Mouse (Mus musculus) retina, postnatal 7 days (tissue): ENCODE results near the gene Plekhg5.
A peak's percentile ranks its signal among the peaks of the same experiment; 100 is the strongest.
"Not testable (repeated sequence)": the region's sequence is repeated elsewhere in the genome, so short reads cannot be mapped to it uniquely, and the experiment has no call there.

Experiments
- DNase-seq: peaks from one replicate; pipeline ENCODE4 v3.0.0-alpha.2; 2012; ENCODE audit warnings: low read depth, low spot score

Plekhg5 gene

GRCm38 (mm10) chr4:152072121-152072601 is at the start of gene Plekhg5:
Gene Plekhg5, plus strand, starts transcription at chr4:152072498.
- no peak for DNase-seq

DNA sequence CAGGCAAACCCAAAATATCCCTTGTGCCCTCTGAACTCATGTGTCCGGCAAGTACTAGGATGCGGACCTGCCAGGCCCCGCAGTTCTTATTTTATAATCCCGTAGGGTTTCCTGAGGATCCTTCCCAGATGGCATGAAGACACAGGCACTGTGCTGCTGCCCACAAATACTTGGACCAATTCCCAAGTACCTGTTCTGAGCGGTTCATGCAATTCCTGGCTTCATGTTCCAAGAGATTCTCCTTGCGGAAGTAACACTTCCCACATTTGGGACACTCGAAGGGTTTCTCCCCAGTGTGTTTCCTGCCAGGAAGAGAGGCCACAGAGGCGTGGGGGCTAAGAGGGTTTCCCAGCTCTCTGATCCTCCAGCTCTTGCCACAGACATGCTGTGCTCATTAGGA is 49.8 kb upstream of the Plekhg5 start:
- DNase-seq = no peak

DNA sequence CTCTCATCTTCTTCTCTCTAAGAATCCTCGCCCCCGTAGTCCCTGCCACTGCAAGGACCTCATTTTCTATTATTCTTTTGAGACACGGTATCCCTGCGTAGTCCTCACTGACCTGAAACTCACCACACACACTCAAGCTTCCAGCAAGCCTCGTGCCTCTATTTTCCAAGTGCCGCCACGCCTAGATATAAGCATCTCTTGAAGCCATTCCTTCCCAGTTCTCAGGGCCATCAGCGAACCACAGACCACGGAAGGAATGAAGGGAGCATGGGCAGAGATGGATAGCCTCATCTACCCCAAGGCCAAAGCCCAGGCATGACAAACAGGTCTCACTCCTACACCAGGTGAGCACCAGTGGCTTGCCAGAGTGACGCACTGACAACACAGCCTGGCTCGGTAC is 47.8 kb upstream of the Plekhg5 start:
- DNase-seq = no peak

DNA sequence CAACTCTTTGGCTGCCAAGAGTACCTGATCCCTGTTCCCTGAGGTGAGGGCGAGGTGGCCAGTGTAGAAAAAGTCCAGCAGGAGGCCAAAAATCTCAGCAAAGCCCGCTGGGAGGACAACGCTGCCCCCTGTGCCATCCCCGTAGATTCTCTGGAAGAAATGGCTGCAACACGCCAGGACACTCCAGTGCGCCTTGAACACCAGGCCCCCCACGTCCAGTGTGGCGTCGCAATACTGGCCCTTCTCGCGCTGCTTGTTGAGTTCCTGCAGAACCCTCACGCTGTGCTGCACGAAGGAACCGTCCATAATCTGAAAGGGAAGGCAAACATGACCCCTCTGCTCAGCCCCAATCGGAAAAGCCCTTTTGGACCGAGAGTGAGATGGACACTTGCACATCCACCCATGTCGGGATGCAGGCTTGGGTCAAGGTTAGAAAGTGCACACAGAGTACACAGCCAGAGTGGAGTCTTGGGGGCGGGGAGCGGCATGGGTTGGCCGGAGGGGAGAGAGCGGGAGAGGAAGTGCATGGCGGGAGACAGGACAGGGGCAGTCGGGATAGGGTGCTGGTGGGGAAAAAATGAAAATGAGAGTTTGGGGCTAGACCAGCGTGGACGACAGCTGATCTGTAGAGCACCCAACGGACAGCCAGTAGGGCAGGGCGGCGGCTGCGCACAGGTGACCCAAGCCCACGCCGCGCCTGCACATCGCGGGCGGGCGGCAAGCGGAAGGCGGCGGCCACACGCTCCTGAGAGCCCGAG is 45.4 kb upstream of the Plekhg5 start:
- DNase-seq = no peak

- peak; percentile 96 for DNase-seq
These were observed 44.8 kb upstream of the Plekhg5 start, which contains the start of gene Zbtb48 for GRCm38 (mm10) chr4:152027524-152027923. Gene Zbtb48, minus strand, starts transcription at chr4:152027671.

DNA sequence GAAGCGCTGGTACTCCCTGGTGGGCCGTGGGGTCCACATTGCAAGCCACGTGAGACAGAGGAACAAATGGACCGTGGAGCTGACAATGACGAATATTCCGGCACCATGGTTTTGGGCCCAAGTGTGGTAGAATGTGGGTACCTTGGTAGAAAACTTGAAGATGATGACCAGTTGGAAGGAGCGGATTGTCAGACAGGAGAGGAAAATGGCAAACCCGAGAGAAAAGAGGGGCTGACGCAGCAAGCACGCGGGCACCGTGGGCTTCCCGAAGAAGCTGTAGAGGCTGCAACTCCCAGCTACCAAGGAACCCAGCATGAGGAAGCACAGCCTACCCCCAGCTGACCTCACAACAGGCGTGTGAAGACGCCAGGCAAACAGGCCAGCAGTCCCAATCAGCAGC is 43.8 kb upstream of the Plekhg5 start:
- no peak for DNase-seq

DNA sequence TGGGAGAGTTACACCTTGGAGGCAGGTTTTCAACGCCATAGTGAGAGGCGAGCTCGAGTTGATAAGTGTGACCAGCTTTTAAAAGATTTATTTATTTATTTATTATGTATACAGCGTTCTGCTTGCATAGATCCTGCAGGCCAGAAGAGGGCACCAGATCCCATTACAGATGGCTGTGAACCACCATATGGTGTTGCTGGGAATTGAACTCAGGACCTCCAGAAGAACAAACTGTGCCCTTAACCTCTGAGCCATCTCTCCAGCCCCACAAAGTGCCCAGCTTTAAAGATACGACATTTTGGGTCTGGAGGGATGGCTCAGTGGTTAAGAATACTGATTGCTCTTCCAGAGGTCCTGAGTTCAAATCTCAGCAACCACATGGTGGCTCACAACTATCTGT is 43.2 kb upstream of the Plekhg5 start:
- no peak for DNase-seq

GRCm38 (mm10) chr4:152029997-152030396 is 42.3 kb upstream of the Plekhg5 start:
- no peak for DNase-seq

DNA sequence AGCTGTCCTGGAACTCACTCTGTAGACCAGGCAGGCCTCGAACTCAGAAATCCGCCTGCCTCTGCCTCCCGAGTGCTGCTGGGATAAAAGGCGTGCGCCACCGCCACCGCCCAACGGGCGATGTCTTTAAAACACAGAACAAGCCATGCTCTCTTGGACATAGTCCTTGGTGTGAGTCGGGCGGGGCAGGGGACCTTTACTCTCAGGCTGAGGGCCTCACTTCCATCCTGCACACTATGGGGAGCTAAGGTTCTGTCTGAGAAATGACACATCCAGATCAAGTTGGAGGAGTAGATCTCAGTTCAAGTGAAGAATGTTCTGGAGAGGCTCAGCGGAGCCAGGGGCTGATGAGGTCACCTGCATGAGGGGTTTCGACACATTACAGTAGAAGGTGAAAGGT is 39.4 kb upstream of the Plekhg5 start:
- DNase-seq = no peak

GRCm38 (mm10) chr4:152036464-152036863 is 35.8 kb upstream of the Plekhg5 start:
- not testable (repeated sequence) for DNase-seq

DNA sequence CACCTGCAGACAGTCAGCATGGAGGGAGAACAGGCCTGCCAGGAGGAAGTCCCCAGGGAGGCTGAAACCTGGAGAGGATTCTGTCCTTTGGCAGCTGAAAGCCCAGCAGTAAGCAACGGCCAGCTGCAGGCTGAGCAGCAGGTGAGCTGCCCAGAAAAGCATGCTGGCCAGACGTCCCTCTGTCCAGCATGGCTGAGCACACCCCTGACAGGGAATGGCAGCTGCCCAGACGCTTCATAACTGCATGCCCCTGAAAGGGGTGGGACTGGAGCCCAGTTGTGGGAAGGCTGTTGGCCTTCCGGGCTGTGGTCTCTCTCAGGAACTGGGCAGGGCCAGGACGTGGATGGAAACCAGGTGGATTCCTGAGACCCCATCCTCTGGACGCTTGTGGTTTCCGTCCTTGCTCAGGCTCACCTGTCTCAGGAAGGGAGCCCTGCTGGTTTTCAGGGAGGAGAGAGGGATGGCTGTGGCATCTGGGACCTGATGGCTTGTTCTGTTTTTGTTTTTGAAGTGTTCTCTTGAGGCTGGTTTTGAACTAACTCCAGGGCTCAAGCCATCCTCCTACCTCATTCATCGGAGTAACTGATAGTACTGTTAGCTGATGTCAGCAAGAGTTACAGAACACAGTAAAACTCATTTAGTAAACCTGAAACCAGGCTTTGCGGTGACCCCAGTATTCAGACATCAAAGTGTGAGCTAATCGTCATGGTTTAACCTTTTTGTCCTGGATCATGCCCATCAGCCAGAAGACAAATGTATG is 33.9 kb upstream of the Plekhg5 start, which contains the start of gene Tas1r1:
Gene Tas1r1, minus strand, starts transcription at position 344 of the 760 bp plus-strand sequence.
- no peak for DNase-seq

DNA sequence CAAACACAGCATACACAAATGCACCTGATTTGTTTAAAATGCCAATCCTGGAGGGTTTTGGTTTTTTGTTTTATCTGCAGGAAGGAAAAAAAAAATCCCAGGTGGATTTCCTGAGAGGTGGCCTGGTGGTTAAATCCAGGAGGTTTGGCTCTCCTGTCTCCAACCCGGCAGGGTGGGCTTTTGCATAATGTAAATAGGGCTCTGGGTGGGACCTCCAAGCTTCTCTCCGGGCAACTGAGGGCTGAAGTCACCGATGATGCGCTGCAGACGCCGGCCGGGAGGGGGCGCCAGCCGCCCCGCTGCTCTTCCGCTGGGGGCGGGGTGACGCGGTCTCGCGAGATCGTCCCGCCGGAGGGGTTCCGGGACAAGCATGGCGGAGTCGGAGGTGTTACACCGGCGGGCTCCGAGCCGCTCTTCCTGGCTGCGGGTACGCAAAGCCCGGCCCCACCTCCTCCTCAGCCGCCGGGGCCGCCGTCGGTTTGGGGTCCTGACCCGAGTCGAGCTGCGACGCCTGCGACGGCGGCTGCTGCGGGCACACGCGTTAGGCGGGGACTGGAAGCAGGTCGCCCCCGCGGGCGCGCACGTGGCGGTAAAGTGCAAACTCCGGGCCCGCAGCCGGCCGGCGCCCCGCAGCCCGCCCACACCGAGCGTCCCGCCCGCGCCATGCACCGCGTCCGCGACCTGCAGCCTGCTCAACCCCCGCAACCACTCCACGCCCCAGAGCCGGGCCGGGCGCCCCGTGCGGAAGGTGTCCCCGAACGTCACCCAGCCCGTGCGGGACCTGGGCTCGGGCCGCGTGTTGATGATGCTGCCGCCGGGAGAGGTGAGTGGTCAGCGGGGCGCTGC is 33.1 kb upstream of the Plekhg5 start, which contains the start of gene Nol9:
Gene Nol9, plus strand, starts transcription at position 337 of the 846 bp plus-strand sequence.
- DNase-seq = peak; percentile 87

- no peak for DNase-seq
These were observed 32.4 kb upstream of the Plekhg5 start for GRCm38 (mm10) chr4:152039831-152040310.

GRCm38 (mm10) chr4:152041924-152042641 is 30.2 kb upstream of the Plekhg5 start:
- DNase-seq = no peak

DNA sequence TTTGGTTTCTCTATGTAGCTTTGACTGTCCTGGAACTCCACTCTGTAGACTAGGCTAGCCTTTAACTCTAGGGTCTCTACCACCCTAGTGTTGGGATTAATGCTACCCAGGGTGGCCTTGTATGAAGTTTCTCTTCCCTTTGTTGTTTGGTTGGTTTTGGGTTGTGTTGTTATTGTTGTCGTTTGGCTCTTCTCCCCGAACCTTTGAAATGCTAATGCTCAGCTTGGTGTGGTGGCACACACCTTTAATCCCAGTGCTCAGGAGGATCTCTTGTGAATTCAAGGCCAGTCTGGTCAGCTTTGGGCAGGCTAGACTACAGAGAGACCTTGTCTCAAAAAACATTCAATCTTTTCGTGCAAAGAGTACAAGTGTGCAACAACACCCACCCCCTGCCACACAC is 29.1 kb upstream of the Plekhg5 start:
- DNase-seq = no peak

- DNase-seq = no peak
These were observed 27.7 kb upstream of the Plekhg5 start for GRCm38 (mm10) chr4:152044609-152045008.

DNA sequence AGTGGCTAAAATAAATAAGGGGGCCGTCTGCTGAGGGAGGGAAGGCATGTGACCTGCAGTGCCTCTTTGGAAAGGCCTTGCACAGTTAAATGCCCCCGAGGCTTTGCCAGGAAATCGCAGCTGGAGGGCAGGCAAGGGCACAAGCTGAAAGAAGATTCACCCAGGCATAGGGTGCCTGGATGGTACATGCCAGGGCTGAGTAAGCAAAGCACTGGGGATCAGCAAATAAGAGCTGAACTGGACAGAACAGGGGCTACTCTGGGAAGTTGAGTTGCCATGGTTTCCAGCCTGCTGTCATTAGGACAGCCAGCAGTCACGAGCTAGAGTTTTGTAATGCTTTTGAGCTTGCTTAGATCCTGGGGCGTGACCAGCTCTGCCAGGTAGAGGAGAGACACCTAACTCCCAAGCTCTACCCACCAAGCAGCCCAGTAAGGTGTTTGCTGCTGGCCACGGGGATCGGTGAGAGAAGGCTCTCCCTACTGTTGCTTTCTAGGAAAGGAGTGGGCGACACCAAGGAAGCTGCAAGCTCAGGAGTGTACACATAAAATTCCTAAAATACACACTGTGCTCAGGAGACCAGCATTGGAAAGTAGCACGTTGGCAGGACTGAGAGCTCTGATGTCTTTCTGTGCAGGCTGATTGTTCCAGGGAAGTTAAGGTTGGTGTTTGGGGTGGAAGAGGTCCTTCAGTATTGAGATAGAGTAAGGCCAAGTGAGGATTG is 9.7 kb upstream of the Plekhg5 start:
- no peak for DNase-seq

DNA sequence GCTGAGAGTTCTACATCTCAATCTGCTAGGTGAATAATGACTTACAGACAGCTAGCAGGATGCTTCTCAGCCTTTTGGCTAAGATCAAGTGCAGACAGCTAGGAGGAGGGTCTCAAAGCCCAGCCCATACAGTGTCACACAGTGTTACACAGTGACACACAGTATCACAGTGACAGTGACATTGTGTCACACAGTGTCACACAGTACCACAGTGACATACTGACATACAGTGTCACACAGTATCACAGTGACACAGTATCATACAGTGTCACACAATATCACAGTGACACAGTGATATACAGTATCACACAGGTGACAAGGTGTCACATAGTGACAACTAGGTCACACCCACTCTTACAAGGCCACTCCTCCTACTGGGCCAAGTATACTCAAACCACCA is 5.0 kb upstream of the Plekhg5 start:
- DNase-seq = no peak

DNA sequence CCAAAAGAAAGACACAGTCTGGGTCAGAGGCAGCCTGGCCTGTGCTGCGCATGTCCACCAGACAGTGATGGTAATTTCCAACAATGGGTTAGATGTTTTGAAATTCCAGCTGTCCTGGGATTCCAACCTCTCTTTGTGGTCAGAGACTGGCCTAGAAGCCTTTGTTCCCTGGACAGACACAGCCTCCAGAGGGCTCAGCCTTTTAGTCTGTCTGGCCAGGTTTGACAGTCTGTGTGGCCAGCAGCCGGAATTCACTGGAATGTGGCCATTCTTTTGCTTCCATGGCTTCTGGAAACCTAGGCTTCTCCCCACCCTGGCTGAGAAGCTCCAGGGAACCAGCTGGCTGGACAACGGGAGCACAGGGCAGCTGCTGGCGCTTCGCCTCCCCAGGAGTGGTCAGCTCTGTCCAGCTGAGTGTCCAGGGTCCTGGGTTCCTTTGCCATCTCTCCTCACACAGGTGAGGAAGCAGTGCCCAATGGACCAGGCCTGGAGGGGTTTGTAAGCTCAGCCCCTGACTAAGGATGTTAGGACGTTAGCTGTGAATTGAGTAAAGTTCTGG is 4.1 kb upstream of the Plekhg5 start:
- DNase-seq = no peak

GRCm38 (mm10) chr4:152069245-152069644 is 3.1 kb upstream of the Plekhg5 start:
- no peak for DNase-seq
